Comparison of ENCODE assay signal across 28 mouse cellular contexts in genomic region chr6:47909007-47909406, GRCm38 (mm10).
"Had no signal": no experiment of that assay in that cellular context is flagged by ENCODE, and none has a peak within 500 bp of the region (broad histone marks: within the 10 kb centered on the region; RNA-seq: fewer than 3 reads in every experiment).

No protein-coding gene starts in this region.

- H3K27me3 ChIP-seq: embryonic facial prominence, embryonic 13.5 days; embryonic facial prominence, embryonic 15.5 days; forebrain, embryonic 15.5 days had no signal

- DNase-seq: cerebellum, adult 2 months; cerebellum, adult 8-10 months; cerebellum, adult 9-10 months; cerebellum, adult 9-11 months; cerebellum, postnatal 10 days; cerebellum, postnatal 14 days; cerebellum, postnatal 25 days; cerebellum, postnatal 36 days; embryo, embryonic 11 days; forebrain, postnatal 0 days; gastrocnemius, adult 2 months; gastrocnemius, postnatal 10 days; gastrocnemius, postnatal 14 days; gastrocnemius, postnatal 25 days; gastrocnemius, postnatal 36 days; heart, adult 18-20 months; heart, adult 2 months had no signal

- H3K4me1 ChIP-seq: embryonic facial prominence, embryonic 12.5 days; embryonic facial prominence, embryonic 13.5 days; embryonic facial prominence, embryonic 15.5 days; forebrain, embryonic 12.5 days; forebrain, embryonic 13.5 days; forebrain, embryonic 15.5 days had no signal

- H3K9ac ChIP-seq: embryonic facial prominence, embryonic 12.5 days; embryonic facial prominence, embryonic 13.5 days; embryonic facial prominence, embryonic 15.5 days; forebrain, embryonic 12.5 days; forebrain, embryonic 13.5 days; forebrain, embryonic 15.5 days; forebrain, postnatal 0 days had no signal

- H3K9me3 ChIP-seq: embryonic facial prominence, embryonic 13.5 days; embryonic facial prominence, embryonic 15.5 days; forebrain, embryonic 12.5 days; forebrain, embryonic 13.5 days; forebrain, embryonic 15.5 days had no signal

- H3K27ac ChIP-seq: embryonic facial prominence, embryonic 10.5 days; embryonic facial prominence, embryonic 12.5 days; embryonic facial prominence, embryonic 13.5 days; embryonic facial prominence, embryonic 15.5 days; forebrain, embryonic 10.5 days; forebrain, embryonic 12.5 days; forebrain, embryonic 13.5 days; forebrain, embryonic 15.5 days; gastrocnemius, adult 2 months; heart, adult 2 months had no signal

- H3K4me3 ChIP-seq: embryonic facial prominence, embryonic 10.5 days; embryonic facial prominence, embryonic 12.5 days; embryonic facial prominence, embryonic 13.5 days; embryonic facial prominence, embryonic 15.5 days; erythroblast, embryonic 14.5 days; forebrain, embryonic 10.5 days; forebrain, embryonic 12.5 days; forebrain, embryonic 13.5 days; forebrain, embryonic 15.5 days; gastrocnemius, adult 2 months; heart, adult 2 months had no signal

- ATAC-seq: forebrain, embryonic 13.5 days; forebrain, embryonic 14.5 days; forebrain, embryonic 15.5 days; forebrain, embryonic 16.5 days; forebrain, postnatal 0 days had no signal

- H3K4me2 ChIP-seq: embryonic facial prominence, embryonic 12.5 days; embryonic facial prominence, embryonic 13.5 days; embryonic facial prominence, embryonic 15.5 days; forebrain, embryonic 12.5 days; forebrain, embryonic 13.5 days; forebrain, embryonic 15.5 days had no signal
